Mouse (Mus musculus) liver, adult 10 weeks (tissue): ENCODE data around the gene Olfr401. TPM values are rescaled to one million over a fixed set of nuclear protein-coding genes. Genes with fewer than 3 reads are reported as not detected.

Experiments
- polyA plus RNA-seq: library from polyadenylated mRNA; stranded (reverse); fragments of 350-450 nt; fragmentation: Illumina TruSeq; extraction: RNeasy Lipid Tissue Mini Kit (QIAGEN cat#74804); gene quantifications from one replicate; pipeline ENCODE4 v1.2.3, GENCODE M21; 2014; ENCODE audit warnings: low read depth, low replicate concordance

Olfr401 gene
- not detected for polyA plus RNA-seq

DNA sequence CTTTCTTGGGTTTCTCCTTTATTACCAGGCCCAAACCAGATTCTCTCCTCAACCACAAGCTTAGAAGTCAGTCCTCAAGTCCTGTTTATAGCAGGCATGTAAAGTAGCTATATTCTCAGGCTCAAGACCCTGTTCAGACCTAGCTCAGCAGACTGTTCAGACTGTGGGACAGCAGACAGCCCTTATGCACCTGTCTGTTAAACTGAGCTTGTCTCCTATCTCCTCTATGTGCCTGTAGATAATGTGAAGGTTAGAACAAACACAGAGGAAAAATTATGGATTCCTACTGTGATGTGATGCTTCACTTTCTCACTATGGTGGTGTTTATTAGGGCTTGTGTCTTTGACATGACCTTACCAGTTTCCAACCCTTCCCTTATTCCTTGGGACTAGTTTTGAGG is at the start of gene Olfr401:
Olfr401 (plus strand) TSS at position 301 of the 400 bp plus-strand sequence.

DNA sequence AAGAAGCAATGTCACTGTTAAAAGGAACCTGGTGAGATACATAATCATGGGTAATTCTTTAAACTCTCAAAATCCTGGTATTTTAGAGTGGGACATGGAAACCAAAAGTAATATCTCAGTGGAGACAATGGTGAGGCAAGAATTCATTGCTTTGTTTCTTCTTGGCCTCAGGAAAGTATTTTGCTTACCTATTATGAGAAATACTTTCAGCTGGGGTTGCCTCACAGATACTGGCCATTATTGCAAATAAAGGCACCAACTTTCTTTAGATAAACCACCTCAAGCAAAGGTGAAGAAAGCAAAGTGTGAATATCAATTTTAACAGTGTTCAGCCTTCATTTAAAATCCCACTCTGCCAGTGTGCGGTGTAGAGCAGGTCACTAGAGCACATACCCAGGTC is 43.9 kb upstream of the Olfr401 start, which contains the start of gene Zfp616:
Zfp616 (plus strand) TSS at position 301 of the 400 bp plus-strand sequence.

DNA sequence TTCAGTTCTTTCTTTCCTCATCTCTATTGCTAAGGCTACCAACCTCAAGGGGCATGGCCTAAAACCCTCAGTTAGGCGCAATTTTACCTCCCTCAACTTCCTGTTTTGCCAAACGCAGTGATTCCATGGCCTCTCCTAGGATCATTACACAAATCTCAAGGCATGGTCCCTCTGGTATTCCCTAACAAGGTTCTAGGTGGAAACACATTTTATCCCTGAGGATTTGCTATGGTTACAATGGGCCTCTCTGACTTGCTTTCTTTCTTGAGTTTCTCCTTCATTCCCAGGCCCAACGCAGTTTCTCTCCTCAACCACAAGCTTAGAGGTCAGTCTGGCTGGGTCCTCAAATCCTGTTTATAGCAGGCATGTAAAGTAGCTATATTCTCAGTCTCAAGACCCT is 39.7 kb downstream of the Olfr401 start, which contains the start of gene Olfr402:
Olfr402 (plus strand) TSS at position 301 of the 400 bp plus-strand sequence.

Other genes with a start within 250 kb of the Olfr401 start
- not detected for gene Olfr394, start 222.9 kb upstream of the Olfr401 start, polyA plus RNA-seq
- gene Olfr395, start 204.4 kb upstream of the Olfr401 start, polyA plus RNA-seq: not detected
- not detected for gene Olfr23, start 177.0 kb upstream of the Olfr401 start, polyA plus RNA-seq
- gene Olfr397, start 152.9 kb upstream of the Olfr401 start, polyA plus RNA-seq: not detected
- gene Olfr398, start 123.3 kb upstream of the Olfr401 start, polyA plus RNA-seq: not detected
- not detected for gene Olfr139, start 57.2 kb upstream of the Olfr401 start, polyA plus RNA-seq
- not detected for gene Olfr399, start 57.1 kb upstream of the Olfr401 start, polyA plus RNA-seq
- not detected for gene Zfp616, start 43.8 kb upstream of the Olfr401 start, polyA plus RNA-seq
- gene Olfr402, start 39.8 kb downstream of the Olfr401 start, polyA plus RNA-seq: not detected
- not detected for gene Olfr403, start 72.5 kb downstream of the Olfr401 start, polyA plus RNA-seq
- gene Olfr43, start 97.7 kb downstream of the Olfr401 start, polyA plus RNA-seq: not detected
- not detected for gene Olfr406, start 146.1 kb downstream of the Olfr401 start, polyA plus RNA-seq
- gene Olfr59, start 170.0 kb downstream of the Olfr401 start, polyA plus RNA-seq: not detected
- gene Olfr410, start 224.3 kb downstream of the Olfr401 start, polyA plus RNA-seq: not detected
- not detected for gene Olfr411, start 238.9 kb downstream of the Olfr401 start, polyA plus RNA-seq
- not detected for gene Olfr412, start 248.4 kb downstream of the Olfr401 start, polyA plus RNA-seq